Mouse (Mus musculus) forebrain, embryonic 16.5 days (tissue): ENCODE results near the gene Unc45a. TPM values are rescaled to one million over a fixed set of nuclear protein-coding genes. Genes with fewer than 3 reads are reported as not detected.

Experiments used
- ATAC-seq: fragments of 200-750 bp; cut with Nextera tagmentation; 2 replicates; pipeline ENCODE4 v1.8.0; 2017; ENCODE audit warnings: mild to moderate bottlenecking, moderate library complexity
- H3K27ac ChIP-seq: fragments of 300-500 bp; sonication (generic); 2 replicates; pipeline ENCODE4 v1.5.1; 2014; ENCODE audit warnings: low read length, control low read depth
- H3K27me3 ChIP-seq: fragments of 300-500 bp; sonication (generic); replicated peaks from 2 replicates; pipeline ENCODE4 v1.6.1; 2014; ENCODE audit warnings: low read length; ENCODE audit not compliant: control insufficient read depth, insufficient read depth
- H3K36me3 ChIP-seq: fragments of 300-500 bp; sonication (generic); 2 replicates; pipeline ENCODE4 v1.6.1; 2014; ENCODE audit not compliant: control insufficient read depth, insufficient read depth
- H3K4me1 ChIP-seq: fragments of 300-500 bp; sonication (generic); replicated peaks from 2 replicates; pipeline ENCODE4 v1.6.1; 2014; ENCODE audit warnings: low read length; ENCODE audit not compliant: control insufficient read depth, insufficient read depth
- H3K4me2 ChIP-seq: fragments of 300-500 bp; sonication (generic); 2 replicates; pipeline ENCODE4 v1.6.1; 2014; ENCODE audit warnings: mild to moderate bottlenecking, low read length, control low read depth
- H3K4me3 ChIP-seq: fragments of 300-500 bp; sonication (generic); replicated peaks from 2 replicates; pipeline ENCODE4 v1.5.1; 2014; ENCODE audit warnings: mild to moderate bottlenecking, low read length, control low read depth
- H3K9ac ChIP-seq: fragments of 300-500 bp; sonication (generic); replicated peaks from 2 replicates; pipeline ENCODE4 v1.6.1; 2014; ENCODE audit warnings: low read depth, low read length, control low read depth
- H3K9me3 ChIP-seq: fragments of 300-500 bp; sonication (generic); 2 replicates; pipeline ENCODE4 v1.6.1; 2016; ENCODE audit warnings: low read length; ENCODE audit not compliant: control insufficient read depth
- WGBS: fragments of 180-500 bp; shearing (Covaris S2); extraction: QIAGEN DNeasy Blood & Tissue Kit; methylation state at CpG from one replicate; pipeline ENCODE4 v1.1.7; 2014; 5-methylcytosine and 5-hydroxymethylcytosine counted together
- polyA plus RNA-seq: library from polyadenylated mRNA; unstranded; fragments of >200 nt; fragmentation: Nextera tagmentation; extraction: Ambion mirVana; gene quantifications from 2 replicates; pipeline ENCODE4 v1.2.1, GENCODE M21; 2015

Unc45a gene
- polyA plus RNA-seq = 47.7 and 56.3 TPM in 2 replicates

DNA sequence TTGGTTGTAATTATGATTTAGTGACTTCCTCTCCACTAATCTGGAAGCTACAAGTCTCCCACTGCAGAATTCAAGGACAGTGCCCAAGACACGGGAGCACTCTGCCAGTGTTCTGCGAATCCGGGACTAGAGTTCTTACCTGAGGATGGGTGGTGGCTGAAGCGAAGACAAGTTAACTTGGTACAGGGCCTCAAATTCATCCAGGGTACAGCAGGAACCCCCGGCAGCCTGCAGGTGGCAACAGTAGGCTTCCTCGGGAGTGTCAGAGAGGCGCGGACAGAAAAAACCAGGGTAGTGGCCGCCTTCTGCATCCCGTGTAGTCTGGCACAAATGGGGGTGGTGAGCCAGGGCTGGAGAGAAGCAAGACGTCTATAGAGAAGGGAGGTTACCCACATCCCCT lies at the start of gene Unc45a:
TSS of gene Unc45a (minus strand) at position 213 of the 400 bp plus-strand sequence.
- 3% methylated on average over 11 of the region's 11 CpGs for WGBS
- Histone ChIP-seq H3K36me3 (peaks cover 13% of the 10 kb centered on the region), H3K9me3 (no peaks in the 10 kb centered on the region), H3K27ac (peak within 1 kb of the TSS; percentile 90), H3K4me3 (peak within 1 kb of the TSS; percentile 75), H3K4me1 (peaks cover 44% of the 10 kb centered on the region), H3K9ac (peak within 1 kb of the TSS; percentile 74), H3K4me2 (peak within 1 kb of the TSS; percentile 78), H3K27me3 (no peaks in the 10 kb centered on the region)
- ATAC-seq = peak; percentile 32

- no peak within 1 kb of the TSS for H3K27ac ChIP-seq
- H3K36me3 ChIP-seq = peaks cover 8% of the 10 kb centered on the region
- no peak within 1 kb of the TSS for H3K9ac ChIP-seq
- H3K4me3 ChIP-seq = no peak within 1 kb of the TSS
- H3K27me3 ChIP-seq = peaks cover 7% of the 10 kb centered on the region
- 0 out of 2 replicates have a peak, but pooled peaks have one; percentile 10 for ATAC-seq
- peaks cover 5% of the 10 kb centered on the region; the same call in 1 of the 2 replicates for H3K4me1 ChIP-seq
- WGBS = 14% methylated on average over 33 of the region's 33 CpGs
- no peaks in the 10 kb centered on the region for H3K9me3 ChIP-seq
- H3K4me2 ChIP-seq = no peak within 1 kb of the TSS
These were observed 47.1 kb upstream of the Unc45a start, which contains the start of gene Fes for GRCm38 (mm10) chr7:80387633-80388543. Fes (minus strand) TSS chr7:80387946.

- 39% methylated on average over 17 of the region's 17 CpGs for WGBS
- Histone ChIP-seq H3K4me1 (peaks cover 5% of the 10 kb centered on the region; the same call in 1 of the 2 replicates), H3K9me3 (no peaks in the 10 kb centered on the region), H3K27me3 (peaks cover 7% of the 10 kb centered on the region), H3K4me3 (no peak overlapping the region), H3K4me2 (no peak overlapping the region), H3K36me3 (peaks cover 2% of the 10 kb centered on the region), H3K9ac (no peak overlapping the region), H3K27ac (no peak overlapping the region)
- ATAC-seq = no peak
These were observed 46.3 kb upstream of the Unc45a start for GRCm38 (mm10) chr7:80387033-80387632.

DNA sequence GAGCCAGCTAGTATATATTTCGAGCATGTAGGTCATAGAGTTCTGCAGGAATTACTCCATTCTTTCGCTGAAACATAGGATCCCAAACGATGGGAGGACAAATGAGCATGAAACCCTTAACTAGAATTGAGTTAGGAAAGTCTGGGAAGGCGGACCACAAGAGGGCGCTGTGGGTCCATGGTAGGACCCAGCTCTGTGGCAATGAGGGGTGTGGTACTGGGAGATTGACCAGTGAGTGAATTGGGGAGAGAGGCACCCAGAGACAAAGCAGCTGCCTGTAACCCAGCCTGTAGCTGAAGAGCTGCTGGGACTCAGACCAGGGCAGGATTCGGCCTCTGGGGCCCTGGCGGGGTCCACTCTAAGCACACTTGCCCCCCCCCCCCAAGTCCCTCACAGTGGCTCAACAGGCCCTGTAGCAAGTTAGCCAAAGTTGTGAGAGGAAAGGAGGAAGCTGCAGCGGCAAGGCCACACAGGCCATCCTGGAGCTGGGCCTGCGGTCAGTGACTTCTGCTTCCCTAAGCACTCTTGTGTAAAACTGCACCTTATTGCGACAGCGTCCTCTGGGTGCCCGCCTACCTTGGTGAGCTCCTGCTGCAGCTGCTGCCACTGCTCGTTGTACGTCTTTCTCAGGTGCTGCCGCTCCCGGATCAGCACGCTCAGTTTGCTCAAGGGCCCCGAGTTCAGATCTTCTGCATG lies 45.6 kb upstream of the Unc45a start:
- Histone ChIP-seq H3K4me1 (peaks cover 5% of the 10 kb centered on the region; the same call in 1 of the 2 replicates), H3K9me3 (no peaks in the 10 kb centered on the region), H3K4me2 (no peak overlapping the region), H3K9ac (no peak overlapping the region), H3K4me3 (no peak overlapping the region), H3K27ac (no peak overlapping the region), H3K36me3 (no peaks in the 10 kb centered on the region; the same call in 1 of the 2 replicates), H3K27me3 (peaks cover 7% of the 10 kb centered on the region)
- peak; percentile 72 for ATAC-seq
- 35% methylated on average over 18 of the region's 18 CpGs for WGBS

DNA sequence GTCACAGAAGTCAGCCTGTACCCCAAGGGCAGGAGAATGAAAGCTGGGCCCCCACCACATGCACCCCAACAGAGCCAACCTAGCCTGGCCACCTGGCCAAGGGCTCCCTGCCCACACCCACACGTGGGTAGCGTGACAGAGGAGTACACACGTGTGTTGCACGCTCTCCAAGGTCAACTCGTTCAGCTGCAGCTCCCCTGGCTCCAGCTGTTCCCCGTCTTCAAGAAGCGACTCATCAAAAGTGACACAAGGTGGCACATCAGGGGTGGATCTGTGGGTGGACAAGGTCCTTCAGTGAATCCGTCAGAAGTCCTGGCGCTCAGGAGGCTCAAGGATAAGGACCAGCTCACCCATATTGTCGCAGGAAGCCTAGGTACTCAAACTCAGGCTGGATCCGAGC lies 42.1 kb upstream of the Unc45a start:
- no peak for ATAC-seq
- WGBS = 74% methylated on average over 11 of the region's 11 CpGs

GRCm38 (mm10) chr7:80379531-80379930 lies 38.7 kb upstream of the Unc45a start:
- Histone ChIP-seq H3K36me3 (no peaks in the 10 kb centered on the region), H3K9ac (no peak overlapping the region), H3K4me3 (no peak overlapping the region), H3K27ac (no peak overlapping the region), H3K27me3 (no peaks in the 10 kb centered on the region), H3K9me3 (no peaks in the 10 kb centered on the region), H3K4me1 (no peaks in the 10 kb centered on the region), H3K4me2 (no peak overlapping the region)
- 61% methylated on average over 13 of the region's 13 CpGs for WGBS
- no peak for ATAC-seq

More for the DNA sequence above, 42.1 kb upstream of the Unc45a start:
- Histone ChIP-seq H3K9ac (no peak overlapping the region), H3K36me3 (no peaks in the 10 kb centered on the region), H3K27ac (no peak overlapping the region), H3K27me3 (peaks cover 7% of the 10 kb centered on the region), H3K4me2 (no peak overlapping the region), H3K9me3 (no peaks in the 10 kb centered on the region), H3K4me3 (no peak overlapping the region), H3K4me1 (peaks cover 5% of the 10 kb centered on the region; the same call in 1 of the 2 replicates)

DNA sequence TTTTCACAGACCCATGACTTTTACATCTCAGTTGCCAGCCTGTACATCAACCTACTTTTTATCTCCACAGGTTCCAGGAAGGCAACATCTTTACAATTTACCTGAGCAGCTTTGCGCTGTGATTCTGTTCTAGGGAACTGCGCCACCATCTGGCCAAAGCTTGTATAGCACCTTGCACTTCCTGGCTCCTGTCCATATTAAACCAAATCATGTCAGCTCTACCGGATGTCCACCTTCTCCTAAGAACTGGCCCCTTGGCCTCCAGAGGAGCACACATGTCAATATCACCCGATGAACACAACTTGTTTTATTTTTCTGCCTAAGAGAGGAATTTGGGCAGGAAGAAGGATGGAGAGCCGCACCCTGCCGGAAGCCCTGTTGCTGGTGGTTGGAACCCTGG lies 36.7 kb upstream of the Unc45a start:
- H3K36me3 ChIP-seq = no peaks in the 10 kb centered on the region
- H3K27ac ChIP-seq = no peak overlapping the region
- no peak overlapping the region for H3K4me3 ChIP-seq
- H3K4me2 ChIP-seq = no peak overlapping the region
- no peaks in the 10 kb centered on the region for H3K9me3 ChIP-seq
- no peaks in the 10 kb centered on the region for H3K27me3 ChIP-seq
- ATAC-seq = no peak
- H3K9ac ChIP-seq = no peak overlapping the region
- 34% methylated on average over 6 of the region's 6 CpGs for WGBS
- no peaks in the 10 kb centered on the region for H3K4me1 ChIP-seq

DNA sequence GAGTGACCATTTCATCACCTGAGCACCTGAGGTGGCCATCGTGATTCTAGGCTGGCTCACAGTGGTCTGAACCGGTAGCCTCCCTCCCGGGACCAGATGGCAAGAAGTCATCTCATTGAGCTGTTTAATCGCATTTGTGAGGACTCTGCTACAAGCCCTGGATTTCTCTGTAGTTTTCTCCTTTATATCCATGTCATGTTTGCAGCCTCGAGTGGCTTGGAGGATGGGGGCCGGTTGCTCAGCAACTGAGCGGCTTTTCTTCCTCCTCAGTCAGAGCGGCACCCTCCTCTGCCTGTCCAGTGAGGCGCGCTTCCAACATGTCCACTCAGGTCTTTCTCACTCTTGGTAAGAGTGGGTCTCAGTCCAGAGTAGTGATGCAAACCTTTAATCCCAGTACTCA lies 35.4 kb upstream of the Unc45a start:
- Histone ChIP-seq H3K4me2 (no peak overlapping the region), H3K4me1 (0 out of 2 replicates have a peak, but pooled peaks cover 3% of the 10 kb centered on the region), H3K9me3 (no peaks in the 10 kb centered on the region), H3K27ac (no peak overlapping the region), H3K9ac (no peak overlapping the region), H3K4me3 (no peak overlapping the region), H3K27me3 (no peaks in the 10 kb centered on the region), H3K36me3 (no peaks in the 10 kb centered on the region)
- ATAC-seq = no peak
- WGBS = 73% methylated on average over 10 of the region's 10 CpGs
